Mouse (Mus musculus) CD4-positive, CD25-positive, alpha-beta regulatory T cell, adult 2 months (primary cell): Measurements from ENCODE around the gene Rnf114.

Experiments used
- DNase-seq: peaks from one replicate; pipeline ENCODE4 v3.0.0-alpha.2; 2012; ENCODE audit warnings: low read depth, low spot score

Rnf114 gene

DNA sequence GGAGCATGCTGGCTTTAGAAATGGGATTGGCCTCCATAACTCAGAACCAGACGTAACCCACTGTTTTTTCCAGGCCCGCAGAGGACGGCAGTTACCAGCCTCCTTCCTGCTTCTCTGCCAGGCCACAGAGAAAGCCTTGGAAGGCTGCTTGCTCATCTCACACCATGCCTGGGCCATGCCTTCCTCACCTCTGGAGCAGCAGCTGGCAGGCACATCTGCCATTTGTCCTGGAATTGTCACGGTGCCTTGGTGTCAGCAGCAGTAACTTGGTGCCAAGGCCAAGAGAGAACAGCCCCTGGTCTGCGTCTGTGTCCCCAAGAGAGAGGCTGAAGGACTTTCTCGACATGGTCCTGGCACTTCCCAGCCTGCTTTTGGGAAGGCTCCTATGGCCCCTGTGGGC lies 18.2 kb upstream of the Rnf114 start:
- no peak for DNase-seq

GRCm38 (mm10) chr2:167475596-167475995 lies 16.8 kb upstream of the Rnf114 start:
- DNase-seq, result no peak

GRCm38 (mm10) chr2:167476200-167476688 lies 16.2 kb upstream of the Rnf114 start:
- no peak for DNase-seq

DNA sequence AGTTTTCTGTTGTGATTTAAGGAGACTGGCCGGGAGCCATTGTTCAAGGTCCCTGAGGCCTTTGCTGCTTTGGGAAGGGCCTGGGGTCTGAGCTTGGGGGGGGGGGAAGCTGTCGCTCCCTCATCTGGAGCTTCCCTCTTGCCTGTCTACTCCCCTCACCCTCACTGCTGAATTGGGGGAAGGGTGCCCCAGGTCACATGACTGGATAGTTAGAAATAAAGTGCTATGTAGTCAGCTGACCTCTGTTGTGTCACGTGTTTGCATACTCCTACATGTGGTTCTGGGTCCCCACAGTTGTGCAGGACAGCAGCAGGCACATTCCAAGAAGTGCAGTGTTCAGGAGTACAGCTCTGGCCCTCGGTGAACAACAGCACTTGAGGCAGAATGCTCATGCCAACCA lies 15.7 kb upstream of the Rnf114 start:
- no peak for DNase-seq

DNA sequence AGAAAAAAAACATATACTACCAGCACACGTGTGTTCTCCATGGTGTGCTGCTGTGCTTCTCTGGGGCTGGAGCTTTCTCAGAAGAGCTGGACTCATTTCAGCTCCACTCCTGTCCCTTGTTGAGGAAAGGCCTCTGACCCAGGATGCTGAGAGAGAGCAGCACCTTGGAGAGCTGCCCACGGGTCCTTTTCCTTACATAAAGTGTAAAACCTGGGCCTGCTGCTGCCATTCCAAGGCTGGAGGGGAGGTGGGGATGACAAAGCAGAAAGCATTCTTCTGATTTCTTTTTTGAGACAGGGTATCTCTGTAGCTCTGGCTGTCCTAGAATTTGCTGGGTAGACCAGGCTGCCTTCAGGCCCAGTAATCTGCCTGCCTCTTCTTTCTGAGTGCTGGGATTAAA lies 14.3 kb upstream of the Rnf114 start:
- no peak for DNase-seq

DNA sequence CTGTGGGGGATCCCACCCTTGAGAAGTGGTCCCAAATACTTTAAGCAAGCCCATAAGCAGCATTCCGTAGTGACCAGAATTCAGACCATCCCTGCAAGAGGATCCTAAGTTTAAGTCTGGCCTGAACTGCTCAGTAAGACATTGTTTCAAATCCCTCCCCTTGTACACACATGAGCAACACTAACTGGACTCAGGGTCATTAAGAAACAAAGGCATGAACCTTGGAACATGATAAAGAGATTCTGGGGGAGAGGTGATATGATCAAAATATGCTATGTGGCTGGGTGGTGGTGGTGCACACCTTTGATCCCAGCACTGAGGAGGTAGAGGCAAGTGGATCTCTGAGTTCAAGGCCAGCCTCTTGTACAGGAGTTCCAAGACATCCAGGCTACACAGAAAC lies 12.9 kb upstream of the Rnf114 start:
- no peak for DNase-seq

GRCm38 (mm10) chr2:167482681-167483080 lies 9.8 kb upstream of the Rnf114 start:
- DNase-seq, result no peak

GRCm38 (mm10) chr2:167483081-167483826 lies 9.2 kb upstream of the Rnf114 start:
- no peak for DNase-seq

DNA sequence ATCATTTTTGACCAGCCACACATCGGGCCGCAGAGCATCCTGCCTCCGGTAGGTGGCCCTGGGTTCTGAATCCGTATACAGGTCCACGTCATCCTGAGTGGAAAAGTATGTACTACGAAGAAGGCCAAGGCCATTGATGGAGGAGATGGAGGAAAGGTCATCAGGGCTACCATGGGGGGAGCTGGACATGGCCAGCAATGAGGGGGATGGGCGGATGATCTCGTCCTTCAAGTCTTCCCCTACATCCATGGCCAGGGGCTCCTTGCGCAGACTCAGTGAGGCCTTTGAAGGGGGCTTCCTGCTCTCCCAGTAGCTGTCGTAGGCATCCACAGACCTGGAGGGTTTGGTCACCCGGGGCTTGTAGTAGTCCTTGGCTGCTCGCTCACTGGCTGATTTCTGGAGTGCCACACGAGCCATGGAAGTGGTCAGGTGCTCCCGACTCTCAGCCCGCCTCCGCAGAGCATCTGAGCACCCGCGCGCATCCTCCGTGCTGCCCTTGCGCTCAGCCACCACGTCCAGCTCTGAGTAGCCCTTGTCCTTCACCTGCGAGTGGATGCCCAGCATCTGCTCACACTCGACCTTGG lies 8.5 kb upstream of the Rnf114 start:
- no peak for DNase-seq

DNA sequence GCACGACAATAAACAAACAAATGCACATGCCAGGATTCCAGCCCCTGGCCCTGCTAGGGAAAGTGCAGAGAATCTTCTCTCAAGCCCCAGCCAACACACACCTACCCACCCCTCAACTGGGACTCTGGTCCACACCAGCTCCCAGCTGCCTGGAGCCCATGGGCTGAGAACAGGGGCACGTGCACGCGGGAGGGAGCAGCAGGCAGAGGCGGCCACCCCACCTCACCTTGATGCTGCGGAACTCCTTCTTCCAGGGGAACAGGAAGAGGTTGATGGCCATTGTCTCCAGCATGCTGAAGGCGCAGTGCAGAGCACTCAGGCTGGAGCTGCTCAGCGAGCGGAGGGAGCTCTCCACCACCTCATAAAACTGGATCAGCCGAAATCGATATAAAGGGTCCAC lies 7.5 kb upstream of the Rnf114 start:
- DNase-seq, result no peak

DNA sequence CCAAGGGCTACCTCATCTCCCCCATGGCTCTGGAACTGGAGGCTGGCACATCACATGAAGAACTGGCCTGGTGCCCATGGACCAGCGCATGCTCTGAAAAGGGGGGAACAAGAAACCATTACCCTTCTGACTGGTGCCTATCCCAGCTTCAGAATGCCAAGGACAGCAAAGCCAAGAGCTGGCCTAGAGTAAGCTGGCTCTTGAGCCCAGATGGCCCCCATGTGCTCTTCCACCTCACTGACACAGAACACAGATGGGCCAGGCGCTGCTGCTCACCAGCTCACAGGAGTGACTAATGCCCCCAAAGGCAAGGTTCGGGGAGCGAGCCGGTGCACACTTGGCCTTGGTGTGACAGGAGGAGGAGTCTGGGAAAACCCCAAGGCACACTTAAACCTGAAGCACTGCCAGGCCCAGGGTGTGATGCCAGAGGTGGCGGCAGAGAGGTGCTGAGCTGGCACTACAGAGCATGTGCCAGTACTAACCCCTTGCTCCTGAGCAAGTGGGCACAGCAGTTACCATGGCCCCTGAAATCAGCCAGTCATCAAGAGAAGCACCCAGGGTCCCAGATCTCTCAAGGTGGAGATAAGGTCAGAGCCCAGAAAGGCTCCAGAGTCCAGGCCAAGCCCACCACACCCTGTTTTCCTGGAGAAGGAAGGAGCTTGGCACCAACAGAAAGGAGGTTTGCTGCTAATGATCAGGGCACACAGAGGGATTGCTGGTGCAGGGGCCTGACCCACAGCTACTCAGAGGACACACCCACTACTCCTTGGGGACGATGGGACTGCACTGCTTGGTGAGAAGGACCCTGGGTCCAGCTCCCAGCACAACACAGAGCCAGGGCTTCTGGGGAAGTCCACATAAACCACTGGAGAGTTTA lies 6.7 kb upstream of the Rnf114 start:
- no peak for DNase-seq

GRCm38 (mm10) chr2:167486573-167486972 lies 5.9 kb upstream of the Rnf114 start:
- DNase-seq, result no peak

DNA sequence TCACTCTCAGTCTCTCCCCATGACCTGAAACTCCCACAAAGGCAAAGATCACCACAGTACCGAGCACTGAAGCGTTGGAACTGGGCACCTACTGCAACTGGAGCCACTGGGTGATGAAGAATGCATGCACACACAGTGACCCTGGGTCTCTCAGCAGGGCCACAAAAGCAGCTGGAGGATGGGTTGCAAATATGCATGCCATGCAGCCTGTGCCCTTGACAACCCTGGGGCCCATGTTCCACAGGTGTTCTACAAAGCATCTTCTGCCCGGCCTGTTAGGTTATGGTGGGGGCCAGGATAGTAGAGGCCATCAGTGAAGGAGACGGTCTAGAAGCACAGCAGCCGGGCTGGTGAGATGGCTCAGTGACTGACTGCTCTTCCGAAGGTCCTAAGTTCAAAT lies 4.9 kb upstream of the Rnf114 start:
- no peak for DNase-seq

GRCm38 (mm10) chr2:167487994-167488393 lies 4.5 kb upstream of the Rnf114 start:
- no peak for DNase-seq

- DNase-seq, result no peak
These were observed 1.5 kb upstream of the Rnf114 start for GRCm38 (mm10) chr2:167490813-167491525.

DNA sequence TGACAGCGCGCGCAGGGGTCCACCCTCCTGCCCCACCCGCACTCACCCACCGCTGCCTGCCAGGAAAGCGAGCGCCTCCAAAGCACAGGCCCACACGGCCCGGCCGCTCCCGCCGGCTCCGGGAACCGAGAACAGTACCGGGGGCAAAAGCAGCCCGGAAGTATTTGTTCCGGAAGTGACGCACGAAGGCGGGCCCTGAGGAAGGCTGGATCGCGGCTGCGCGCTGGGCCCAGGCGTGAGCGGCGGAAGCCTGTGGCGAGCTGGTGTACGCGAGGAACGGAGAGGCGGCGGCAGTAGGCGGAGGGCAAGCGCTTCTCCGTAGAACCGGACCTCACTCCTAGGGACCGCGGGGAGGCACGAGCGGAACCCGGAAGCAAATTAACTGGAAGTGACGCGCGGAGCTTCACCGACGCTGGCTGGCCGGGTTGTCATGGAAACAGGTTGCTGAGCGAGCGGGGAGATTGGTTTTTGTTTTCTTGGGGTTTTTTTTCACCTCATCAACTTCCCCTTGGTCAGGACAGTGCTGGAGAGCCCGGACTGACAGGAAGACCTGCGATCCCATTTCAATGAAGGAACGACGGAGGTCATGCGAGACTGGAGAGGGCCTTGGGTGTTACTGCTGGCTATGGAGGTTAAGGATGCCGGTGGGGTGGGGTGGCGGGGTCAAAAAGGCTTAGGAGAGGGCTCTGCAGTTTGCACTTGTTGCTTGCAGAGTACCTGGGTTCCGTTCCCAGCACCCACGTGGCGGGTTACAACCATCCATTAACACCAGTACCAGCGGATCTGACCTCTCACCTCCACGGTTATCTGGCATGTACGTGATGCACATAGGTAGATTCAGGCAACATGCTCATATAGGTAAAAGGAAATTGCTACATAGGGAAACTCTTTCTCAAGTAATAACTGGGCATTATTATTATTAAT lies 530 bp downstream of the Rnf114 start, which contains the start of gene Spata2:
TSS of gene Spata2 (minus strand) at position 175 of the 924 bp plus-strand sequence.
- peak; percentile 96 for DNase-seq

DNA sequence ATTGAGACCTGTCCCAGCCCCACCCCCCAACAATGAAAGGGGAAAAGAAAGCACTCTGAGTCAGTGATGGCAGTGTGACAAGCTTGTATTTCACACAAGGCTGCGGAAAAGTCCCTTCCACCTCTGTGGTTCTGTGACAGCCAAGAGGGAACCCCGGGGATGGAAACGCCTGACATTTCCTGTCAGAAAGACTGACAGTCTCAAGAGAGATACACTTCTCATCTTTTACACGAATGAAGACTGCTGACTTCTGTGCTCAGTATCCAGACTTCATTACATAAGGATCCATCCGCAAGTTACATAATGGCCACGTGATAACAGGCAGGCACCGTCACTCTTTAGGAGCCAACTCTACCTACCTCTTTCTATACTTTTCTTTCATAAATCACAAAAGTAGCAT lies 4.0 kb downstream of the Rnf114 start:
- peak; percentile 68 for DNase-seq

- DNase-seq, result peak; percentile 86
These were observed 4.8 kb downstream of the Rnf114 start for GRCm38 (mm10) chr2:167497272-167497671.

DNA sequence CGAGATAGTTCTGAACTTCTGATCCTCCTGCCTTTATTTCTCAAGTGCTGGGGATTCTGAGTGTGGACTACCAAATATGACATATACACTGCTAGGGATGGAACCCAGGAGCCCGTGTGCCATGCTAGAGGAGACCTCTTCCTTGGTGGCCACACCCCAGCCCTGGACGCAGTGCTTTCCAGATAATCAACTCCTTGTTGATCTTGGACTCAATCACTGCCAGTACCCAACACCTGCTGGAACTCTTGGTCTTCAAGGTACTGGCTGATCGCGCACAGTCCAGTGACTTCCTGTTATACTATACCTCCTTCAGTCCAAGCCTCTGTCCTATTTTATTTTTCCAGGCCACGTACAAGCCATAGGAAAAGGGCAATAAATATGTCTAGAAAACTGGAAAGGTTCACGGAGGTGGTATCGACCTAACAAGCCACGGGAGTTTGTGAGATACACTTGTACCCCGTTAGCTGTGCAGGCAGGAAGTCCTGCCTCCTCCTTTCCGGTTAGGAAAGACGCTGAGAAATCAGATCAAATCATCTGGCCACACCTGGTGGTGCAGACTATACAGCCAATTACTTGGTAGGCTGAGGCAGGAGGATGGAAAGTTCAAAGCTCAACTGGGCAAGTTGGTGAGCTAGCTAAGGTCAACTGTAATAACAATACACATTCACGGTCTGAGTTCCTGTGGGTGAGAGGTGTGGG lies 10.3 kb downstream of the Rnf114 start:
- DNase-seq, result no peak
